Mouse (Mus musculus) adrenal gland, adult 8-10 months (tissue): ENCODE measurements around the gene Spaca4. TPM values are rescaled to one million over a fixed set of nuclear protein-coding genes. Genes with fewer than 3 reads are reported as not detected.

Experiments used
- DNase-seq: peaks from one replicate; pipeline ENCODE4 v3.0.0; 2022
- total RNA-seq, 4 experiments: library from RNA; stranded (reverse); gene quantifications; 2 replicates each; pipeline ENCODE4 v1.2.4; 2022

Gene Spaca4
- total RNA-seq: not detected

DNA sequence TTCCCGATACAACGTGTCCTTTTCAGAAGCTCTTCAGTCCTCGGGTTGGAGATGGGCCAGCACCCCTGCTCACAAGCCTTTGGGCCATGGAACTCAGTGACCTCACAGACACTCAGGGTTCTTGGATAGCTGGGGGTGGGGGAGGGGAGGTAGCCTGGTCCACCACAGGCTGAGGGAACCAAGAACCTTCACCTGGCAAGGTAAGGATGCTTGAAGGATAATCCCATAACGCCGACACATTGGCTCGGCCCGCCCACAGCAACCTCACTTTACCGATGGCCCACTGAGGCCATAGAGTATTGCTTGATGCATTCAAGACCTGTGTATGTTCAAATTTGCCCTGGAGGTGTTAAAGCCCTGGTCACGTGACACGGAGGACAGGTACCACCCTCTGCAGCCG, at the start of gene Spaca4:
TSS of gene Spaca4 (minus strand) at position 101 of the 400 bp plus-strand sequence.
- DNase-seq: no peak

DNA sequence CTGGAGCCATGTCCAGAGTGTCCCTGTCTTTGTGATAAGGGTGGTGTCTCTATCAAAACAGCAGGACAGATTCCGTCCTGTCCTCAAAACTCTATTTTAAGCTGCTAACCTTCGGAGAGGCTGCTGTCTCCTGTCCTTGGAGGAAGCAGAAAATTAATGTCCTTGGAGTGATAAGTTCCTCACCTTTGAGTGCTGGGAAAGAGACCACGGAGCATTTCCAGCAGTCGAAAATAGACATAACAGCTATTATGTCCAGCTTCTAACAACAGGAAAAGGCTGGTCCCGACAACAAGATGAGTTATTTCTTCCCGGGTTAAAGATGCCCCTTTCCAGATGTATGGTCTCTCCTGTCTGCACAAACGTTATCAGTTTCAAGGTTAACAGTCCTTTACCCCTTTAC, 49.6 kb upstream of the Spaca4 start:
- no peak for DNase-seq

DNA sequence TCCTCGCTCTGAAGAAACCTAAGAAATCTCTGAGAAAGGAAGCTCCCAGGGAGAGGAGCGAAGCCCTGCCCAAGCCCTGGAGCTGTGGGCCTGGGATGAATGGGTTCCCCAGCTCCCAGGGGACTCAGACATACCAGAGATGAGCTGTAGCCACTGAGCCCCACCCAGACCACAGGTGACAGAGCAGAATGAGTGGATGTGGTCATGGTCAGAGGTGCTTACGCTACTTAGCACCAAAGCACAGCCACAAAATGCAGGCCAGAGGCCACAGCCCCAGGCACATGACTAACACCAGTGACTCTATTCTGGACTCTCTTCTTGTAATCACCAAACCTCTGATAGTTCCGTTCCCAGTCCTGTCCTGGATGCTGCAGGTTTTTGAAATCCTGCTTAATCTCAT, 45.5 kb upstream of the Spaca4 start:
- DNase-seq: no peak

DNA sequence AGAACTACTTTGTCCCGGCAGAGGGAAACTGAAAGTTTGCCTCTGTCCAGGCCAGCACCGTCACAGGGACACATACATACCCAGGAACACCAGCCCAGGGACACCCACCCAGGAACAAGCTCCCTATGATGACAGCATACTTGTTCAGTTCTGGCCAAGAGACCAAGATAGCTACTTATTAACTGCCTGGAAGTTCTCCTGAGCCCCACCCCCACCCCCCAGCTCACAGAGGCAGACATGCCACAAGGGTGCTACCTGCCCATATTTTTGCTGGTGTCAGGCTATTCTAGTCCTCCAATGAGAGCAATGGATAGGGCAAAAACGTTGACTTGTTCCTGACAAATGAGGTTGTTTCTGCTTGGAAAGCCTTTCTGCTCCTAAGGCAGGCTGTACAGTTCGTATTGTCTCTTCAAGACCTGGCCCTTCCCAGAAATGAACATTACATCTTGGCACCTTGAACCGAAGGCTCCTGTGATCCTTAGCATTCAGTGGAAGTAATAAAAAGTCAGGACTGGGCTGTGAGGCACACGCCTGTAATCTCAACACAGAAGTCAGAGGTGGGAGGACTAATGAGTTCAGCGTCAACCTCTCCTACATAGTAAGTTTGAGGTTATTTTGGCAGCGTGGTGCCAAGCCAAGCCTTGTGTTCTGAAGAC, 44.9 kb upstream of the Spaca4 start:
- DNase-seq: no peak

DNA sequence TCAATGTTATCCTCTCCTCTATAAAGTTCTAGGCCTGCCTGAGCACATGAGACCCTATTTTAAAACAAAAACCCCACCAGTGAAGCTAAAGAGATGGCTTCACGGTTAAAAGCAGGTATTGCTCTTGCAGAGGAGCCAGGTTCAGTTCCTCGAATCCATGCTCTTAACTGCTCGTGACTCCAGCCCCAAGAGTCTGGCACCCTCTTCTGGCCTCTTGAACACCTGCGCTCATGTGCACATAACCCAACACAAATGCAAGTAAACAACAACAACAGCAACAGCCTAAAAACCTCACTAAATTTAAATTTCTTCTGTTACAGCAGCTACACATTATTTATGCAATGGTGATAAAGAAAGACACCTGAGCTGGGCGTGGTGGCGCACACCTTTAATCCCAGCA, 41.9 kb upstream of the Spaca4 start:
- no peak for DNase-seq

DNA sequence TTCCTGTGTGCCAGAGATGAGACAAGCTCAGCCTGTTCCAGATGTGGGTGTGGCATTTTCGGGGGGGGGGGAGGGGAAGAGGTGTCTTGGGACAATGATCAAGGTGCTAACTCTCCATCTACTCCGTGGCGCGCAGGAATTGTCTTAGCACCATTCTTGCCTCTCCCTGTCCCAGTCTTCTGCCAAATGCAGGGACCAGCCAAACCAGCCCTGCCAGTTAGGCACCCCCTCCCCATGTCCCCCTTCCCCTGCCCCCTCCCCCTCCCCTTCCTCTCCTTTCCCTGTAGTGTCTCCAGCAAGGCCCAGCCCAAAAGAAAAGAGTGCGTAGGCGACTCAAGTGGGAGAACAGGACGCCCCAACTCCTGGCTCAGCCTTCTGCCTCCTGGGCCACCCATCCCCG, 41.2 kb upstream of the Spaca4 start:
- DNase-seq: no peak

DNA sequence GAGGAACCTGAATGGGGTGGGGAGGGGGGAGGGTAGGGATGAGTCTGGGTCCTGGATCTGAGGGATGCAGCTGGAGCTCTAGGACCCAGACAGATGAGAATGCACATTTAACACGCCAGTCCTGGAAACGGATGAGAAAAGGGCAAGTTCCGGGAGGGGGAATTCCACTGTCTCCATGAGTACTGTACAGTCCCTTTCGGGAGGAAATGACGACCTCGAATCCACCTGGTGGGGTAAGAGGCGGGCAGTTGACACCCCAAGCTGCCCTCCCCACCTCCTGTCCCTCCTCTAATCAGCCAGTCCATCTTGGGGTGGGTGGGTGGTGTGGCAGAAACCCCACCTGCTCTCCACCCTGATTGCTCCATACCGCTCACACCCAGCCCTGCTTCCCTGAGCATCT, 40.4 kb upstream of the Spaca4 start:
- no peak for DNase-seq

DNA sequence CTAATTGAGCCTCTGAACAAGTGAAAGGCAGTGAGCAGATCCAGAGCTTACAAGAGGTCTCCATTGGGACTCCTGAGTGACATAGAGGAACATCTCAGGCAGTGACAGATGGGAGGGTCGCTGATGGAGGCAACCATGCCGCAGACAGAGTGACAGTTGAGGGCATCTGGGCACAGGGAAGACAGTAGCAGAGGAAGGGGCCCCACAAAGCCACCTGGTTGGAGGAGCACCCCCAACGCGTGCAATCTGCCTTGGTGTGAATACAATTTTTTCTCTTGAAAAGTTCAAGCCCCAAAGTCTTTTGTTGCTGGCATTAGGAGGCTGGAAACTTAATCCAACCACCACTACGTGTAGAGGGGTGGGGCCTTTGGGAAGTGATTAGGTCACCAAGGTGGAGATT, 34.5 kb upstream of the Spaca4 start:
- no peak for DNase-seq

DNA sequence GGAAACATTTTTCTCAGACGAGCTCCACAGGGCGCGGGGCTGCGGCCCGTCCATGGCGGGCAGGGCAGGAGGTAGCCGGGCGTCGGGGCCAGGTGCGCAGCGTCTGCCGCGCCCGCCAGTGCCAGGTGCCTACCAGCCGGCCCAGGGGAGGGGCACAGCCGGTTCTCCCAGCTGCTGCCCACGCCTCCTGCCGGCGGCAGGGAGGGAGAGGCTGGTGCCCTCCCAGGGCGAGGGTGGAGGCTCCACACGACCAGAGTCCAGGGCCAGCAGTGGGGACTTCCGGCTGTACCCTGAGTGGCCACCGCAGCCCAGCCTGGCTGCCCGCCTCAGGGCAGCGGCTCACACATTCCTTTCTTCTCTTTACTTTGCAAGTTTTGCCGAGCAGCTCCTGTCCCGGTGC, 33.8 kb upstream of the Spaca4 start:
- DNase-seq: no peak

DNA sequence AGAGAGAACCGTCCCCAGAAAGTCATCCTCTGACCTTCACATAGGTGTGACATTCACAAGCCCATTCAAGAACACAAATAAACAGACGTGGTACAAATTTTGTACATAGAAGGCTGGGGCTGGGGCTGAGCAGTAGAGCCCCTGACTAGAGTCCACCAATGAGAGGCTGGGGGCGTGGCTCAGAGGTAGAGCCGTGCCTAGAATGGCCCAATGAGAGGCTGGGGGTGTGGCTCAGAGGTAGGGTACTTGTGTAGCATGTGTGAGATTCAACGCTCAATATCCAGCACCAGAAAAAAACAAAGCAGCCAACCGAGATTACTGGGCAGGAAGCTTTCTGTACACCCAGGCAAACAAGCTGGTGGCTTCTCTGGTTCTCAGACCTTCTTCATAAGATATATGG, 30.1 kb upstream of the Spaca4 start:
- DNase-seq: no peak

DNA sequence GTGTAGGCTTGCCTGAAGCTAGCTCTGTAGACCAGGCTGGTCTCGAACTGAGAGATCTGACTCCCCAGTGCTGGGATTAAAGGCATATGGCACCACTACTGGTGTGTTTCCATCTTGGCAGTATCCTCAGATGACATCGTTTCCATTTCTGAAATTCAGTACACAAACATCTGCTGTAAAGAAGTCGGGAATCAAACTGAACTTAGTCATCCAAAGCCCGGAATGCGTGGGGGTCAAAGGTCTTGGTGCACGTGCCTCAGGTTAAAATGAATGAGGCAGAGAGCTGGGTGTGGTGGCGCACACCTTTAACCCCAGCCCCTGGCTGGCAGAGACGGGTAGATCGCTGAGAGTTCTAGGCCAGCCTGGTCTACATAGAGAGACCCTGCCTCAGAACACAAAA, 24.5 kb upstream of the Spaca4 start:
- DNase-seq: no peak

DNA sequence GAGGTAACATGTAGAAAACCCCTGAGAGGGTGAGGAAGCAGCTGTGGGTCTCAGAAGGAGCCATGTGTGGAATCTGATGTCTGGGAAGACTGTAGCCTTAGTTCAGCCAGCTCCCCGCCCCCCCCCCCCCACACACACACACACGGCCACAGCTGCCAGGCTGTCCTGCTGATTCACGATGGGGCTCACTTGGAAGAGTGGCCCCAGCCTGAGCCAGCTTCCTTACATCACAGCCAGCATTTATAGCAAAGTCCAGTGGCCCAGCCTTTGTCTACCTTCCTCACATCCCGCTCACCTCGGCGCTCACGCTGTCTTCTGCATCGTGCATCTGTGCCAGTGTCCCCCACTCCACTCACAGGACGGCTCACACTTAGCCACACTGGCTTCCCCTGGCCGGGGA, 23.8 kb upstream of the Spaca4 start:
- no peak for DNase-seq

DNA sequence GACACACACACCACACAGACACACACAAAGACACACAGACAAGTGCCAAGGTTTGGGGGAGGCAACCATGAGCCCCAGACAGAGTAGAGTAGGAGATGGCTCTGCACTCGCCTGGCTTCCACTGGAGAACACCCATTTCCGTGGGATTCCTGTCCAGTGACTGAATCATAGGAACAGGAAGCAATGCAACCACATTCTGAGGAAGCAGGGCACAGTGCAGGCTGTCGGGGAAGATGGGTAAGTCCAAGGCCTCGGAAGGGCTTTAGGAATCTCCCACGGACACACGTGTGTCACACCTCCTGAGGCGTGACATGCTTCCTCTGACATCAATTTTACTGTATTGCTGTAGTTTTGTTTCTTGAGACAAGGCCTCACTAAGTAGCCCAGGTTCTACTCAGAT, 22.5 kb upstream of the Spaca4 start:
- no peak for DNase-seq

DNA sequence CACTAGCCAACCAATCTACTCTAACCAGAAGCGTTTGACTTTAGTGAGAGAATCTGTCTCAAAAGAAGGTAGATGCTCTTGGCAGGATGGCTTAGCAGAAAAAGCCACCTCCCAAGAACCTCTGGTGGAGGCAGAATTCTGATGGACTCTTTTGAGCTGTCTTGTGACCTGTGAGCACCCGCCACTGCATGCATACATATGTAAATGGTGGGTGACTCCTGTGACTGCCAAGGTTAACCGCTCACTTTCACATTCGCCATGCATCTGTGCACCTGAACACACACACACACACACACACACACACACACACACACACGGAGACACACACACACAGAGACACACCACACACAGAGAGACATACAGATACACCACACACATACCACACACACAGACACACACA, 21.8 kb upstream of the Spaca4 start:
- no peak for DNase-seq

DNA sequence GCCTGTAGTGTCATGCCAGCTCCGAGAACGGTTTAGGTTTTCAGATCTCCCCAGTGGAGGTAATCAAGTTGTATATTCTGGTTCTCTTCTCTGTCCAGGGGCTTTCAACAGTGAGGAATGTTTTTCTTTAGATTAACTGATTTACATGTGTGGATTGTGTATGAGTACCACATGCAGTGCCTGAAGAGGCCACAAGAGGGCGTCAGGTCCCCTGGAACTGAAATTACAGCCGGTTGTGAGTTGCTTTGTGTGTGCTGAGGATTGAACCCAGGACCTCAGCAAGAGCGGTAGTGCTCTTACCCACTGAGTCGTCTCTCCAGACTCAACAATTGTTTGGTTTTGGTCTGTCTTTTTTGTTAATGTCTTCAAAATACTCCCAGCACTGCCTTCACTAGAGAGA, 20.9 kb upstream of the Spaca4 start:
- no peak for DNase-seq

DNA sequence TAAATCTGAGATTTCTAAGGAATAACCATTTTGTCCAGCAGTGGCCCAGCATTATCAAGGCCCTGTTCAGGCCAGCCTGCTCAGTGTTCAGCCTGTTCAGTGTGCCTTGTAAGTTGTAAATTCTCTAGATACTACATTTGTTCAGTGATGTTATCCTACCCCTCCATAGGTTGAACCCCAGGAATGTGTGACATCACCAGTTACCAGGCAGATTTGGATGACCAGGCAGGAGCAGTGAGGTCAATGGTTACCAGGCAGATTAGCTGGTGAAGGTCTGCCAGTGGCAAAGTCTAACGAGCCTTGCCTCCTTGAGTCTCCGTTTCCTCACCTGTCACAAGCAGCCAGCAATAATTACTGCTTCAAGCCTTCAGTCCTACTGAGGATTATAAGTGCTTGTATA, 18.8 kb upstream of the Spaca4 start:
- DNase-seq: no peak

DNA sequence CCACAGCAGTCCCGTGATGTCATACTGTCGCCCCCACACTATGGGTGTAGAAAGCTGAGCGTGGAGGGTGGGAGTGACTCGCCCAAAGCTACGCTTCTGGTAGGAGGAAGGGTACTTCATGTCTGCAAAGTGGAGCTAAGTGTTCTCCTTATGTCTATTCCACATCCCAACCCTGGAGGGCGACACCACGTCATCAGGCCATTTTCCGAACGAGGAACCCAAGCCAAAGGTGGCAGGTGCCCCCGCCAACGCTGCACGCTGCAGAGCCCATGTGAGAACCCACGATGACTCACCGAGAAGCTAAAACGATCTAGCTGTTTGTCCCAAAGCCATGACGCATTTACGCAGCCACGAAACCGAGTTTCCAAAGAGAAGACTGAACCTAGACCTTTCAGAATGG, 16.7 kb upstream of the Spaca4 start:
- DNase-seq: no peak

DNA sequence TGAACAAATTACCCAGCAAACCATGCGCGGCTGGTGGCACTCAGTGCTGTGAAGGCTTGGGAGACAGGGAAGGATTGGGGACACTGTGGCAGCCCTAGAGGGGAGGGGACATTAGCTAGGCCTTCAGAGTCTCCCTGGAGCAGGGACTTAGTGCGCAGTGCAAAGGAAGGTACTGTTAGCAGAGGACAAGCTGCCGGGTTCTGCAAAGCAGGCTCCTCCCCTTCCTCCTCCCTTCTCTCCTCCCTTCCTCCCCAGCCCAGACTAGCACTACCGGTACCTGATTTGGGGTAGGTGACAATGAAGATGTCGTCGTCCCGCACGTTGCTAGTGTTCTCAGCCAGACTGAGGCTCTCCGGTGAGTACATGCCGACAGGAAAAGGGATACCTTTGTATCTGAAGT, 16.2 kb upstream of the Spaca4 start:
- no peak for DNase-seq

DNA sequence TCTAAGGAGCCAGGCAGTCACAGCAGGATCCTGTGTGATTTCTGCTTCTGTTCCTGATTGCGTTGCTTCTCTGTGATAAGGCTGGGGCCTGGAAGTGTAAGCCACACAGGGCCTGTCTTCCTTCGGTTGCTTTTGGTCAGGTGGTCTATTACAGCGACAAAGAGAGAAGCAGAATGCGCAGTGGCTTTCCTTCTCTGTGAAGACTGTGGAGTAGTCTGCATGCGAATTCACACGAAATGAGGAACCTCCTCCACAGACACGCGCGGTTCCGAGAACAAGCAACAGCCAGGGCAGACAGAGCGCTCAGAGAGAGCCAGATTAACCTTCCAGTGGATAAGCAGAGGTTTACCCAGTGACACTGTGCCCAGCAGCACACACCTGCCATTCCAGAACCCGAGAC, 15.7 kb upstream of the Spaca4 start:
- no peak for DNase-seq

DNA sequence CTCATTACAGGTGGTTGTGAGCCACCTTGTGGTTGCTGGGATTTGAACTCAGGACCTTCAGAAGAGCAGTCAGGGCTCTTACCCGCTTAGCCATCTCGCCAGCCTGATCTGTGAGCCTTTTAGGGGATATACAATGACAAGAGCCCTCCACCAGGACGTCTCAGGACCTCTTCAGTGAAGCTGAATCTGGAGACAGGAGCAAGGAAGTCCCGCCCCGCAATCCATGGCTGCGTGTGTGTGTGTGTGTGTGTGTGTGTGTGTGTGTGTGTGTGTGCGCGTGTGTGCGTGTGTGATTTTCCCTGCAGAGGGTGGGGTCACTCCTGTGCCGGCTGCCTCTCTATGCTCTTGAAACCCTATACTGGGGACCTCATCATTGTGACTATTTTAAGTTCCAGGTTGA, 14.2 kb upstream of the Spaca4 start:
- DNase-seq: no peak

DNA sequence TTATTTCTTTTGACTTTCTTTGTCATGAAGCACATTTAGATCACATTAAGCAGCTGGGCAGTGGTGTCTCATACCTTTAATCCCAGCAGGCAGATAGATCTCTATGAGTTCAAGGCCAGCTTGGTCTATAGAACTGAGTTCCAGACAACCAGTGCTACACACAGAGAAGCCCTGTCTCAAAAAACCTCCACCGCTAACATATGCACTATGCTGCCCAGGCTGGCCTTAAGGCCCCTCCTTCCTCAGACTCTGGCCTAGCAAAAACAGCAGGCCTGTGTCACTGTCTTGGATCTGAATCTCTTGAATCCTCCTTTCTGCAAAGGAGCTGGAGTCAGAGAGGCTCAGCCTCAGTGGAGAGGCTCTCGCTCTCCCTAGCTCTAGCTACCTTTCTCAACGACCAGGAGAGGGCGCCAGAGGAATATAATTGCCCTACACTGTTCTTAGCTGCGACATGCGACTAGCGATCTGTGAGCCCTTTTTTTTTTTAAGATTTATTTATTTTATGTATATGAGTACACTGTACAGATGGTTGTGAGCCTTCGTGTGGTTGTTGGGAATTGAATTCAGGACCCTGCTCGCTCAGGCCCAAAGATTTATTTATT, 13.7 kb upstream of the Spaca4 start:
- peak; percentile 70 for DNase-seq

DNA sequence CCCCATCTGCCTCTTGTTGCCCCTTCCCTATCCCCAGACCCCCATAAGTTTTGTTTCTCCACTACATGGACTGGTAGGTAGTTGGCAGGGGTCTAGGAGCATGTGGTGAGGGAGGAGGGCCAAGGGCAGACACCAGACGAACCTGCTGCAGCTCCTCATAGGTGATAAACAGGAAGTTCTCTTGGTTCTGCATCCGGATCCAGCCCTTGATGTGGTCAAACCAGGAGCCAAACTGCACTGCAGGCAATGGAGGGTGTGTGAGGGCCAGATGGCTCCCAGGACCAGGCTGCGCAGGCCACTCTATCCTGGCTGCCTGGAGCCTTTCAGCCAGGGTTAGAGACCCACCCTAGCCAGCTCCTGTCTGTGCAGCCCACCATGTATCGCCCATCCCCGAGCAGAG, 7.9 kb upstream of the Spaca4 start:
- DNase-seq: no peak

DNA sequence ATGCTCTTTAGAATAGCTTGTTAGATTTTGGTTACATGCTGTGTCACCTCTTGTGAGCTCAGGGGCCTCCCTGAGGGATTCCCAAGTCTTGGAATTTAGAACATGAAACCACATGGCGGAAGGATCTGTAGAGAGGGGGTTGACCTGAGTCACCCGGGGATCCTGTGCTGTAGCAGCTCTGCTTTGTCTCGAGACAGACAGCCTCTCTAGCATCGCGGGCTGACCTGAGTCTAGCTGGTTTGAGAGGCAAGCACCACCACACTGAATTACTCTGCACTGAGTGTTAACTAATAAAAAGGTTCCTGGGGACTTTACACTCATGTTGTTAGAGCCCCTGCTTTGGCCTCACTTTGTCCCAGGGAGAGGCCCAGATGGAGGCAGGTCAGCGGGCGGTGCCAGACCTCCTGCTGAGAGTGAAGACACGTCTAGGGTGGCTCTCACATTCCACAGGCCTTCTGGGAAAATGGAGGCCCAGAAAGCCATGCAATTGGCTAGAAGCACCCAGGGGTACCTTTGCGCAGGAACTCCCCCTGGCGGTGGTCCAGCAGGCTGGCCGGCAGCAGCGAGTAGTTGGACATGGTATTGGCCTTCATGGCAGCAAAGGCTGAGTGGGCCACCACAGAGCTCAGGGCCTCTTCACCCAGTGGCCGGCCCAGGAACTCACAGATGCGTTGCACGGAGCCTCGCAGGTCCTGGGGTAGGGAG, 5.3 kb upstream of the Spaca4 start:
- DNase-seq: no peak

DNA sequence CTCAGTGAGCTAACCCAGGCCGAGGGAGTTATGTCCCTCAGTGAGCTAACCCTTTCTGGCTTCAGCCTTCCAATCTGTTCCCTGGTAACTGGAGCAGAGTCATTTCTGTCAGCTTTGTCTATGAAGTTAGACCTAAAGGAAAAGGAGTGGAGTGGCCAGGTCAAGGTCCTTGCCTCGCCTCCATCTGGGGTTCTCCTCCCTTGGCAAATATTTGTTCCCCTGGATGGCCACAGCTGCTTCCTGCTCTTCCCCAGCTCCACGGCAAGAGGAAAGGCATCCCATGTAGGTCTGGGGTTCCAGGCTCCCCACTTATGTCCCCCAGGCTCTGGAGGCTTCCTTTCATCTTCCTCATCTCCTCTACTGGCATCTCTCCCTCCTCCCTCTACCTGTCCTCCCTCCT, 2.0 kb upstream of the Spaca4 start:
- DNase-seq: no peak
